Mouse (Mus musculus): ENCODE results near the gene Prl3d2. TPM values are rescaled to one million over a fixed set of nuclear protein-coding genes. Genes with fewer than 3 reads are reported as not detected.
"Not testable (repeated sequence)": the region's sequence is repeated elsewhere in the genome, so short reads cannot be mapped to it uniquely, and the experiment has no call there.

Prl3d2 gene
- total RNA-seq (2017), result not detected in 2 replicates

GRCm38 (mm10) chr13:27121398-27121797 lies at the start of gene Prl3d2:
Gene Prl3d2 (plus strand): TSS chr13:27121698.
- not testable (repeated sequence) for ATAC-seq (ENCODE audit: extremely low read depth, insufficient number of reproducible peaks, low FRiP score, poor library complexity, severe bottlenecking)

GRCm38 (mm10) chr13:27093890-27094289 lies 27.6 kb upstream of the Prl3d2 start, which contains the start of gene Prl3d1:
Gene Prl3d1 (plus strand): TSS chr13:27094190.
- not testable (repeated sequence) for ATAC-seq (ENCODE audit: extremely low read depth, insufficient number of reproducible peaks, low FRiP score, poor library complexity, severe bottlenecking)

GRCm38 (mm10) chr13:27148264-27148663 lies 26.8 kb downstream of the Prl3d2 start:
- ATAC-seq (ENCODE audit: extremely low read depth, insufficient number of reproducible peaks, low FRiP score, poor library complexity, severe bottlenecking), result no peak

- not testable (repeated sequence) for ATAC-seq (ENCODE audit: extremely low read depth, insufficient number of reproducible peaks, low FRiP score, poor library complexity, severe bottlenecking)
Measured at GRCm38 (mm10) chr13:27156490-27156889, 35.0 kb downstream of the Prl3d2 start, which contains the start of gene Prl3d3. Gene Prl3d3 (plus strand): TSS chr13:27156790.

Other genes with a start within 250 kb of the Prl3d2 start
- not detected in 2 replicates for gene Prl, start 64.1 kb upstream of the Prl3d2 start, total RNA-seq (2017)
- gene Prl3d1, start 27.5 kb upstream of the Prl3d2 start, total RNA-seq (2017), result not detected in 2 replicates
- not detected in 2 replicates for gene Prl3d3, start 35.1 kb downstream of the Prl3d2 start, total RNA-seq (2017)
- not detected in 2 replicates for gene Prl3c1, start 75.0 kb downstream of the Prl3d2 start, total RNA-seq (2017)
- not detected in 2 replicates for gene Prl3b1, start 120.1 kb downstream of the Prl3d2 start, total RNA-seq (2017)
- not detected in 2 replicates for gene Prl3a1, start 137.7 kb downstream of the Prl3d2 start, total RNA-seq (2017)
- not detected in 2 replicates for gene Prl6a1, start 190.9 kb downstream of the Prl3d2 start, total RNA-seq (2017)
- gene Prl8a2, start 224.0 kb downstream of the Prl3d2 start, total RNA-seq (2017), result not detected in 2 replicates